ENCODE assay signal across 8 mouse cellular contexts in the genomic region with DNA sequence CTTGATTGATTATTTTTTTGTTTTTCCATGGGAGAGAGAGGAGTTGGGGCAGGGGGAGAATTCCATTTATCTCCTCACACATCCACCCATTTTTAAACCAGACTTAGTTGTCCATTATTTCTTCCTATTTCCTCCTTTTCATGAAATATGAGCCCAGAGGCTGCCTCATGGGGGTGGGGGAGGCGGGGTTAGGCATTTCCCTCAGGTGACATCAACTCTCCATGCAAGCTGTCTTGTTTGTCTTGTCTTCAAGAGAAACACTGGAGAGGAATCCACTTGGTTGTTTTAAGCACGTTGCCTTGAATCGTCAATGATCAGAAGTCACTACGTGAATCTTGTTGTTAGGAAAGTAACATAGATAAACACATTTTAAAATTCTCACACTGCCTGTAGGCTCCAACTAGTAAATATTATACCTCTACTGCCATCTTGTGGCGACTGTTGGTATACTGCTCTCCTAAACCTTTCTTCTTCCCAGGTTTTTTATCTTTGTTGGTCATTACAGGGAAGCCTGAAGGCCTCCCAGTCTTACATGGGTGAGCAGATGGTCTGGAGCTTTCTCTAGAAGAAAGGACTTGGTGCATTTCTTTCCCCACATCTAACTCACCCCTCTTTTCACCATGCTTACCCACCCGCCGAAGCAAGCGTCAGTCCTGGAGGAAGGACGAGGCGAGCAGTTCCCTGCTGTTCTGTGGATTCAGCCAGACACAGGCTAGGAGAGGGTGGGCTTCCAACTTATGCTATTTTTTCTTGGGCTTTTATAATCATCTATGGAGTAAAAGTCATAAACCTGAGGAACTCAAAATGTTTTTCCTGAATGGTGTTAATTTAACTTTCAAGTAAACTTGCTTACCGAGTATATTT. TPM values are rescaled to one million over a fixed set of nuclear protein-coding genes. Genes with fewer than 3 reads are reported as not detected.
DNase-seq lines count a peak whose midpoint lies in the region; ATAC-seq and TF ChIP-seq lines count a peak whose summit lies in the region.

No protein-coding gene starts in this region.

- H3K36me3 ChIP-seq in kidney, embryonic 14.5 days (ENCODE audit: control insufficient read depth, insufficient read depth, low read length): no peaks in the 10 kb centered on the region
- no peaks in the 10 kb centered on the region for H3K36me3 ChIP-seq in limb, embryonic 14.5 days (ENCODE audit: control insufficient read depth, insufficient read depth, low read length)
- no peaks in the 10 kb centered on the region for H3K36me3 ChIP-seq in midbrain, postnatal 0 days (ENCODE audit: insufficient read depth, low read length)

- H3K4me2 ChIP-seq in kidney, embryonic 14.5 days (replicated peaks; ENCODE audit: low read depth, low read length): no peak overlapping the region; the same call in 1 of the 2 replicates
- no peak overlapping the region for H3K4me2 ChIP-seq in limb, embryonic 14.5 days (replicated peaks; ENCODE audit: low read depth, low read length, severe bottlenecking)
- H3K4me2 ChIP-seq in midbrain, postnatal 0 days (ENCODE audit: low read depth, low read length, poor library complexity, severe bottlenecking): no peak overlapping the region

- no peaks in the 10 kb centered on the region for H3K9me3 ChIP-seq in kidney, embryonic 14.5 days (ENCODE audit: control insufficient read depth, low read length)
- no peaks in the 10 kb centered on the region for H3K9me3 ChIP-seq in limb, embryonic 14.5 days (ENCODE audit: control insufficient read depth, low read length)
- no peaks in the 10 kb centered on the region for H3K9me3 ChIP-seq in midbrain, postnatal 0 days (ENCODE audit: low read length)

- 0 out of 2 replicates have a peak, but pooled peaks cover 3% of the 10 kb centered on the region for H3K4me1 ChIP-seq in kidney, embryonic 14.5 days (ENCODE audit: control insufficient read depth, insufficient read depth, low read length)
- 0 out of 2 replicates have a peak, but pooled peaks cover 3% of the 10 kb centered on the region for H3K4me1 ChIP-seq in limb, embryonic 14.5 days (ENCODE audit: control insufficient read depth, insufficient read depth, low read length)
- no peaks in the 10 kb centered on the region for H3K4me1 ChIP-seq in midbrain, postnatal 0 days (ENCODE audit: insufficient read depth, low read length)

- H3K27me3 ChIP-seq in kidney, embryonic 14.5 days (ENCODE audit: control insufficient read depth, insufficient read depth, low read length): no peaks in the 10 kb centered on the region
- peaks cover 12% of the 10 kb centered on the region; the same call in 1 of the 2 replicates for H3K27me3 ChIP-seq in limb, embryonic 14.5 days (ENCODE audit: control insufficient read depth, insufficient read depth, low read length)
- H3K27me3 ChIP-seq in midbrain, postnatal 0 days (ENCODE audit: insufficient read depth, low read length): no peaks in the 10 kb centered on the region

- peak; percentile 83 for TF ChIP-seq CTCF in midbrain, postnatal 0 days (IDR thresholded peaks at IDR 0.05)

- no peak for TF ChIP-seq POLR2A in limb, embryonic 14.5 days (IDR thresholded peaks at IDR 0.05; ENCODE audit: borderline replicate concordance, extremely low read depth, insufficient read depth, insufficient read length)

- DNase-seq in 3T3-L1 (ENCODE audit: low read depth, low spot score) (peak; percentile 91), MEL-GATA-1-ER (ENCODE audit: extremely low read depth, low read depth) (peak; percentile 53)
- peak; percentile 79 for DNase-seq in embryo, embryonic 11 days
- peak; percentile 46 to 70 for DNase-seq in heart, adult 9 months (ENCODE audit: low spot score in 2 of 2)
- peak; percentile 91 for DNase-seq in limb, embryonic 14.5 days (ENCODE audit: low spot score)
- DNase-seq in midbrain, postnatal 0 days (ENCODE audit: low spot score): peak; percentile 83
- DNase-seq in spleen, adult 12 weeks (ENCODE audit: low spot score): no peak

- WGBS in kidney, embryonic 14.5 days: 45% methylated on average over 11 of the region's 11 CpGs
- WGBS in limb, embryonic 14.5 days: 47% methylated on average over 11 of the region's 11 CpGs
- WGBS in midbrain, postnatal 0 days: 39% methylated on average over 11 of the region's 11 CpGs

- H3K4me3 ChIP-seq in kidney, embryonic 14.5 days (ENCODE audit: low read length): no peak overlapping the region
- H3K4me3 ChIP-seq in limb, embryonic 14.5 days (replicated peaks; ENCODE audit: low read length): no peak overlapping the region
- no peak overlapping the region for H3K4me3 ChIP-seq in midbrain, postnatal 0 days (ENCODE audit: low read depth, low read length)

- H3K9ac ChIP-seq in kidney, embryonic 14.5 days (ENCODE audit: low read depth, low read length): no peak overlapping the region
- no peak overlapping the region for H3K9ac ChIP-seq in limb, embryonic 14.5 days (ENCODE audit: low read depth, low read length, severe bottlenecking)
- H3K9ac ChIP-seq in midbrain, postnatal 0 days (replicated peaks; ENCODE audit: low read length, poor library complexity, severe bottlenecking): no peak overlapping the region

- H3K27ac ChIP-seq in kidney, embryonic 14.5 days (ENCODE audit: low read depth, low read length): no peak overlapping the region
- H3K27ac ChIP-seq in limb, embryonic 14.5 days (replicated peaks; ENCODE audit: low read depth, low read length): no peak overlapping the region
- no peak overlapping the region for H3K27ac ChIP-seq in midbrain, postnatal 0 days (ENCODE audit: low read depth, low read length)

- peak; percentile 52; the same call in 1 of the 2 replicates for ATAC-seq in kidney, embryonic 14.5 days (ENCODE audit: low FRiP score, low TSS enrichment)
- ATAC-seq in limb, embryonic 14.5 days (ENCODE audit: low FRiP score, low read depth): peak; percentile 37; the same call in 1 of the 2 replicates
- no peak for ATAC-seq in midbrain, postnatal 0 days (ENCODE audit: low FRiP score)

RNA-seq across cellular contexts. Expression of a gene that starts 8.7 kb away (rescaled TPM):
- 1.9 and 2.1 TPM in 2 replicates for polyA plus RNA-seq in kidney, embryonic 14.5 days (2014; fragmentation: Nextera tagmentation; extraction: Ambion mirVana)
- 7.1 and 7.4 TPM in 2 replicates for polyA plus RNA-seq in limb, embryonic 14.5 days (2012; rRNA removed)
- polyA plus RNA-seq in limb, embryonic 14.5 days (2014; fragmentation: Nextera tagmentation; extraction: Ambion mirVana): 7.6 and 9.6 TPM in 2 replicates
- total RNA-seq in midbrain, postnatal 0 days (2014; rRNA removed): 9.9 and 13.2 TPM in 2 replicates
- polyA plus RNA-seq in midbrain, postnatal 0 days (2015; fragmentation: Nextera tagmentation; extraction: Ambion mirVana): 3.9 and 5.1 TPM in 2 replicates
